Mouse (Mus musculus): ENCODE data around the gene 9230104L09Rik. TPM values are rescaled to one million over a fixed set of nuclear protein-coding genes. Genes with fewer than 3 reads are reported as not detected.

9230104L09Rik gene
- total and polyA plus RNA-seq, 3 experiments: not detected

- H3K9me3 ChIP-seq (replicated peaks; ENCODE audit: low read length): no peaks in the 10 kb centered on the region
- H3K4me3 ChIP-seq (replicated peaks in 1 of 3; ENCODE audit: low read depth in 2 of 3, low read length in 2 of 3, poor library complexity in 1 of 3): no peak overlapping the region
- dilution Hi-C loops (cut with MboI; ENCODE audit: extremely low pct_ligation_motif_present, extremely low pct_unique_long_range_greater_than_20kb, low sequenced_read_pairs): no loop called here
- in situ Hi-C loops (cut with MboI; ENCODE audit: low pct_ligation_motif_present, low pct_unique_long_range_greater_than_20kb, low sequenced_read_pairs): no loop called here
- H3K36me3 ChIP-seq (replicated peaks in 1 of 2; ENCODE audit: control insufficient read depth in 1 of 2, insufficient read depth in 1 of 2, low read length in 1 of 2): no peaks in the 10 kb centered on the region
- TF ChIP-seq ZKSCAN1 (IDR thresholded peaks at IDR 0.05; ENCODE audit: borderline replicate concordance, low read depth, low read length) (no peak), USF2 (conservative IDR thresholded peaks at IDR 0.05; ENCODE audit: low read depth, low read length) (no peak), BHLHE40 (IDR thresholded peaks at IDR 0.05; ENCODE audit: low read depth, low read length) (no peak), POLR2AphosphoS2 (IDR thresholded peaks at IDR 0.05; ENCODE audit: low read depth, low read length) (no peak), IRF4 (IDR thresholded peaks at IDR 0.05; ENCODE audit: low read depth, low read length) (no peak), RAD21 (IDR thresholded peaks at IDR 0.05; ENCODE audit: low read depth, low read length) (no peak), USF1 (IDR thresholded peaks at IDR 0.05; ENCODE audit: low read depth, low read length) (no peak), MAZ (IDR thresholded peaks at IDR 0.05; ENCODE audit: low read depth, low read length) (no peak), KAT2A (IDR thresholded peaks at IDR 0.05; ENCODE audit: insufficient replicate concordance, low read length) (no peak), JUND (conservative IDR thresholded peaks at IDR 0.05; ENCODE audit: low read depth, low read length) (no peak), POLR2A (IDR thresholded peaks at IDR 0.05; ENCODE audit: low read depth, low read length) (no peak), CTCF (conservative IDR thresholded peaks at IDR 0.05 in 1 of 2, IDR thresholded peaks at IDR 0.05 in 1 of 2; ENCODE audit: low read depth in 2 of 2, low read length in 2 of 2) (no peak)
- no peak overlapping the region for H3K27ac ChIP-seq (ENCODE audit: insufficient read depth, low read depth)
- peaks cover 2% of the 10 kb centered on the region for H3K79me2 ChIP-seq (replicated peaks; ENCODE audit: control insufficient read depth, extremely low read depth, insufficient read depth, poor library complexity, severe bottlenecking)
- H3K4me2 ChIP-seq (ENCODE audit: insufficient read depth, low read depth, poor library complexity, severe bottlenecking): no peak overlapping the region
- H3K9ac ChIP-seq (ENCODE audit: insufficient read depth, low read depth): no peak overlapping the region
- no peak for DNase-seq (ENCODE audit: extremely low read depth)
- peaks cover 12 to 40% of the 10 kb centered on the region in 2 experiments for H3K4me1 ChIP-seq (ENCODE audit: control insufficient read depth in 1 of 2, insufficient read depth in 2 of 2)
- no peaks in the 10 kb centered on the region for H3K27me3 ChIP-seq (replicated peaks)
Observed at GRCm38 (mm10) chr2:148879199-148879598, 14.4 kb upstream of the 9230104L09Rik start.

GRCm38 (mm10) chr2:148878641-148879130 is 13.8 kb upstream of the 9230104L09Rik start:
- peaks cover 7% of the 10 kb centered on the region for H3K79me2 ChIP-seq (replicated peaks; ENCODE audit: control insufficient read depth, extremely low read depth, insufficient read depth, poor library complexity, severe bottlenecking)
- no peak overlapping the region for H3K4me2 ChIP-seq (ENCODE audit: insufficient read depth, low read depth, poor library complexity, severe bottlenecking)
- no peak overlapping the region for H3K4me3 ChIP-seq (replicated peaks in 1 of 3; ENCODE audit: low read depth in 2 of 3, low read length in 2 of 3, poor library complexity in 1 of 3)
- dilution Hi-C loops (cut with MboI; ENCODE audit: extremely low pct_ligation_motif_present, extremely low pct_unique_long_range_greater_than_20kb, low sequenced_read_pairs): no loop called here
- no peak overlapping the region for H3K27ac ChIP-seq (ENCODE audit: insufficient read depth, low read depth)
- H3K9ac ChIP-seq (ENCODE audit: insufficient read depth, low read depth): no peak overlapping the region
- no peaks in the 10 kb centered on the region for H3K27me3 ChIP-seq (replicated peaks)
- H3K36me3 ChIP-seq (replicated peaks in 1 of 2; ENCODE audit: control insufficient read depth in 1 of 2, insufficient read depth in 1 of 2, low read length in 1 of 2): no peaks in the 10 kb centered on the region
- no peak for TF ChIP-seq BHLHE40 (IDR thresholded peaks at IDR 0.05; ENCODE audit: low read depth, low read length)
- no peak for TF ChIP-seq POLR2A (IDR thresholded peaks at IDR 0.05; ENCODE audit: low read depth, low read length)
- TF ChIP-seq USF1 (IDR thresholded peaks at IDR 0.05; ENCODE audit: low read depth, low read length): no peak
- no peak for TF ChIP-seq IRF4 (IDR thresholded peaks at IDR 0.05; ENCODE audit: low read depth, low read length)
- no peak for TF ChIP-seq CHD1 (IDR thresholded peaks at IDR 0.05; ENCODE audit: low read depth, low read length)
- no peak for TF ChIP-seq ZMIZ1 (IDR thresholded peaks at IDR 0.05; ENCODE audit: low read depth, low read length)
- no peak for TF ChIP-seq MYC (IDR thresholded peaks at IDR 0.05; ENCODE audit: low read depth, low read length)
- no peak for TF ChIP-seq SMC3 (IDR thresholded peaks at IDR 0.05; ENCODE audit: low read depth, low read length)
- TF ChIP-seq MXI1 (IDR thresholded peaks at IDR 0.05; ENCODE audit: low read depth, low read length): no peak
- TF ChIP-seq CTCF (conservative IDR thresholded peaks at IDR 0.05 in 1 of 2, IDR thresholded peaks at IDR 0.05 in 1 of 2; ENCODE audit: low read depth in 2 of 2, low read length in 2 of 2): no peak
- no peak for TF ChIP-seq NELFE (IDR thresholded peaks at IDR 0.05; ENCODE audit: low read depth, low read length)
- no peak for TF ChIP-seq TCF12 (IDR thresholded peaks at IDR 0.05; ENCODE audit: low read depth, low read length)
- no peak for TF ChIP-seq ZNF384 (IDR thresholded peaks at IDR 0.05; ENCODE audit: low read depth, low read length)
- TF ChIP-seq ZKSCAN1 (IDR thresholded peaks at IDR 0.05; ENCODE audit: borderline replicate concordance, low read depth, low read length): no peak
- H3K4me1 ChIP-seq (ENCODE audit: control insufficient read depth in 1 of 2, insufficient read depth in 2 of 2): peaks cover 15 to 45% of the 10 kb centered on the region in 2 experiments
- in situ Hi-C loops (cut with MboI; ENCODE audit: low pct_ligation_motif_present, low pct_unique_long_range_greater_than_20kb, low sequenced_read_pairs): no loop called here
- H3K9me3 ChIP-seq (replicated peaks; ENCODE audit: low read length): no peaks in the 10 kb centered on the region
- no peak for DNase-seq (ENCODE audit: extremely low read depth)

All from CH12.LX (cell line).